Comparison of ENCODE assay signal across 8 mouse cellular contexts in the genomic region with DNA sequence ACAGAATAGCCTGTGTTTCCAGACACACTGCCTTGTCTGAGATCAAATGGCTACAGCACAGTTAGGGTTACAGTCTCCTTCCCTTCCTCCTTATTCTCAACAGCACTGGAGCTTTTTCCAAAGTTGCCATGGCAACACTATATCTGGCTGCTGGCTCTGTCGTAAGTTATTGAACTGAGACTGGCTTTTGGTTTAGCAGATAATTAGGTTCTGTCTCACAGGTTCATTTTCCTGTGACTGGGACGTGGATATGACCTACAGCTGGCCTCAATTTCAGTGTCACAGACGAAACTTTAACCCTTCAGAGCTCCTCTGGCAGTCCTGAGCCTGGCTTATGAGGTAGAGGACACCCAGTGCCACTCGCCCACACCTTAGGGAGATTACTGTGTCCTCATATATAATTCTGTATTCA.
DNase-seq lines count a peak whose midpoint lies in the region; ATAC-seq and TF ChIP-seq lines count a peak whose summit lies in the region.

No protein-coding gene starts in this region.

- WGBS in forebrain, postnatal 0 days: 7% methylated on average over 4 of the region's 4 CpGs

- H3K9me3 ChIP-seq in forebrain, postnatal 0 days (ENCODE audit: low read length): no peaks in the 10 kb centered on the region

- H3K27ac ChIP-seq in forebrain, postnatal 0 days (ENCODE audit: low read depth, low read length): peak overlapping the region; percentile 65

- peak; percentile 94 for ATAC-seq in forebrain, postnatal 0 days
- ATAC-seq in granulocyte monocyte progenitor cell, adult 5-6 weeks (replicated peaks; ENCODE audit: poor library complexity, severe bottlenecking): no peak

- no peaks in the 10 kb centered on the region for H3K27me3 ChIP-seq in forebrain, postnatal 0 days (ENCODE audit: insufficient read depth, low read length)

- intact Hi-C loops in left cerebral cortex, postnatal 25 days (cut with DNase I): no loop called here

- TF ChIP-seq CTCF in forebrain, postnatal 0 days (IDR thresholded peaks at IDR 0.05; ENCODE audit: low read depth): no peak

- no peak overlapping the region for H3K9ac ChIP-seq in forebrain, postnatal 0 days

- peak; percentile 40 for DNase-seq in retina, postnatal 1 day
- DNase-seq in retina, embryonic 14.5 days (ENCODE audit: low spot score): no peak
- peak; percentile 87 for DNase-seq in forebrain, postnatal 0 days
- peak; percentile 64 to 88 for DNase-seq in left cerebral cortex, postnatal 25 days (ENCODE audit: low spot score in 2 of 2)
- peak; percentile 9 for DNase-seq in right cerebral cortex, postnatal 14 days
- DNase-seq in thymus, postnatal 0 days (ENCODE audit: low spot score): no peak
- DNase-seq in liver: no peak

- peaks cover 12% of the 10 kb centered on the region for H3K4me1 ChIP-seq in forebrain, postnatal 0 days (ENCODE audit: insufficient read depth)

- no peak overlapping the region for H3K4me3 ChIP-seq in forebrain, postnatal 0 days (ENCODE audit: low read depth, low read length)

- peak overlapping the region; percentile 36 for H3K4me2 ChIP-seq in forebrain, postnatal 0 days (ENCODE audit: low read depth)

- H3K36me3 ChIP-seq in forebrain, postnatal 0 days (ENCODE audit: insufficient read depth): no peaks in the 10 kb centered on the region

Comparison
In these comparisons a context has a peak if more than half of its experiments do, and no peak if none do; other contexts are left out.
1. DNase-seq: peak in retina, postnatal 1 day (single experiment), forebrain, postnatal 0 days (single experiment), left cerebral cortex, postnatal 25 days (2 of 2) and right cerebral cortex, postnatal 14 days (single experiment); none in retina, embryonic 14.5 days (single experiment), thymus, postnatal 0 days (single experiment) and liver (single experiment).